Mouse (Mus musculus) myocyte (in vitro differentiated cells): ENCODE measurements around the gene Msi2.

Experiments
- MAX ChIP-seq: IDR thresholded peaks from one replicate; pipeline ENCODE4 v1.6.1; 2011; ENCODE audit warnings: low read depth, mild to moderate bottlenecking, control low read depth
- POLR2A ChIP-seq: IDR thresholded peaks from one replicate; pipeline ENCODE4 v1.6.1; 2011; ENCODE audit warnings: low read depth, mild to moderate bottlenecking, control low read depth, moderate library complexity; ENCODE audit not compliant: insufficient read length
- POLR2AphosphoS2 ChIP-seq: IDR thresholded peaks from one replicate; pipeline ENCODE4 v1.6.1; 2011; ENCODE audit warnings: low read depth, control low read depth; ENCODE audit not compliant: insufficient read length
- REST ChIP-seq: IDR thresholded peaks from one replicate; pipeline ENCODE4 v1.6.1; 2011; ENCODE audit warnings: mild to moderate bottlenecking, control low read depth, moderate library complexity; ENCODE audit not compliant: insufficient read depth, insufficient read length
- TCF3 ChIP-seq: IDR thresholded peaks from one replicate; pipeline ENCODE4 v1.6.1; 2011; ENCODE audit warnings: low read depth, control low read depth; ENCODE audit not compliant: insufficient read length

DNA sequence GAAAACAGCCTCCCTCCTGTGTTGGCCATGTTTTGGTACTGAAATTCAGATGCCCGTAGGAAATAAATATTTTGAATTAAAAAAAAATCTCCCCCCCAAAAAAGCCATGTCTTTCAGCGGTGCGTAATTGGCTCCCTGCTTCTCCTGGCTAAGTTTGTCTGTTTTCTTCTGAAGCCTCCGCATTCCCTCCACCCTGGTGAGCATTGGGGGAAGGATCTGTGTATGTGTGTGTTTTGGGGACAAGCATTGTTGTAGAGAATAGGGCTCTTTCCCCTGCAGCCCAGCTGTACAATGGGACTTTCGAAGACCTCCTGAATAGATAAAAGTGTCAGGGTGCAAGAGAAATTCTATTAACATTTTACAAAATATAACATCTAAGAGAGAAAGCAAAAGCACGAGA, 236.1 kb downstream of the Msi2 start:
- TF ChIP-seq POLR2A: no peak
- no peak for TF ChIP-seq POLR2AphosphoS2
- no peak for TF ChIP-seq TCF3
- no peak for TF ChIP-seq REST
- no peak for TF ChIP-seq MAX
